Mouse (Mus musculus) liver, embryonic 14.5 days (tissue): ENCODE data around the gene Gm48552.

Source experiments
- CTCF ChIP-seq: IDR thresholded peaks from 2 replicates; pipeline ENCODE4 v1.5.1; 2016; ENCODE audit warnings: antibody characterized with exemption, low read depth, control low read depth
- EP300 ChIP-seq: IDR thresholded peaks from 2 replicates; pipeline ENCODE4 v1.6.1; 2016; ENCODE audit warnings: antibody characterized with exemption, low read depth

DNA sequence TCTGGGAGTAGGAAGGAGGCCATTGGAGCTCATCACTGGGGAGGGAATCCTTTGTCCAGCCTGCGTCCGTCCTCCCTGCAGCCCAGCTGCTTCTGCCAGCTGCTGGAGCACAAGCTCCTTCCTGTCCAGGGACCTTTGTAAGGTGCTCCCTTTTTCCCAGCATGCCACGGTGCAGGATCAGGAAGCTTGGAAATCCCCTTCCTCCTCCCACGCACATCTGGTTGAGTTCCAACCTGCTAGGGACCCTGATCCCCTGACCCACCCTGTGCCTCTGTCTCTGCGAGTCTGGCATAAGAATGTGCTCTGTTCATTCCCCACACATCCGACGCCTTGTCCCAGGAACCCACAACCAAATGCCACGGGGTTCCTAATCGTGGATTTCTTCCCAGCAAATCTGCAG is 22.2 kb downstream of the Gm48552 start:
- TF ChIP-seq CTCF (no peak), EP300 (no peak)
